Mouse (Mus musculus): Measurements from ENCODE around the gene Slc35e2. TPM values are rescaled to one million over a fixed set of nuclear protein-coding genes. Genes with fewer than 3 reads are reported as not detected.
"Not testable (repeated sequence)": the region's sequence is repeated elsewhere in the genome, so short reads cannot be mapped to it uniquely, and the experiment has no call there.

Slc35e2 gene
- 10 to 100 TPM; 12.2 to 13.1 TPM for total RNA-seq (2021)

DNA sequence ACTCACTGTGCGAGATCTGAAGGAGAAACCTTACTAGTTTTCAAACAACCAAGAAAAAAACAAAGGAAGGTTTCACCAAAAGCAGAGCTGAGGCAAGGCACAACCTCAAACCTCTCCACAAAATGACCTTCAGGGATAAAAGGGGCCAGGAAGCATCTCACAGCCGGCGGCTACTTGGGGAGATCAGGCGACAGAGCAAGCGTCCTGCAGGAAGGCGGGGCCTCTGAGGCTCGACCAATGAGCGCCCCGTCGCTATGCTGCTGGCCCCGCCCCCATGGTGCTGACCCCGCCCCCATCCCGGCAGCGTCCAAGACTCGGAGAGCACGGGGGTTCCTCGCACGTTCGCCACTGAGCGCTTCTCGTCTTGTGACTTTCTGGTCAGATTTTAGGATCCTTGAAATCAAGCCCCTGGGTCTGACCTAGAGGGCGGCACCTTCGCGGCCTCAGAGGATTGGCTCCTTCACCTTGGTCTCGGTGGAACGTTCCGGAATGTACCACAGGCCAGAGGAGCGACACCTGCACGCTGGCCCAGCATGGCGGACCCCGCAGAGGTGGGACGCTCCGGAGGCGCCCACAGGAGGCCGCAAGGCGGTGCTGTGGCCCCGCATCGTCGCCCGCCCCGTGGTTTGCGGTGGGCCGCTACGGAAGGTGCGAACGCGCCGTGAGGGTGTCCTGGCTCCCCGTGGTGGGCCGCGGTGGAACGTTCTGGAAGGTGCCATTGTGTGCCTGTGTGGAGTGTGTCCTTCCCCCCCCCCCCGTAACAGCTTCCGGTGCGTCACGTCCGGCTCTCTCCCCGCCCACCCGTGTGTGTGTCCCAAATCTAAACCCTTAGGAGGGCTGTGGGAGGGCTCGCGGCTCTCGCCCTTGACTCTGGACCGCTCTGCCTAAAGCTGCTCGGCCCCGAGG is at the start of gene Slc35e2:
Gene Slc35e2 (plus strand): TSS at position 326 of the 906 bp plus-strand sequence.
- peak; percentile 95 for DNase-seq
- intact Hi-C loops (cut with DNase I) = no loop called here

DNA sequence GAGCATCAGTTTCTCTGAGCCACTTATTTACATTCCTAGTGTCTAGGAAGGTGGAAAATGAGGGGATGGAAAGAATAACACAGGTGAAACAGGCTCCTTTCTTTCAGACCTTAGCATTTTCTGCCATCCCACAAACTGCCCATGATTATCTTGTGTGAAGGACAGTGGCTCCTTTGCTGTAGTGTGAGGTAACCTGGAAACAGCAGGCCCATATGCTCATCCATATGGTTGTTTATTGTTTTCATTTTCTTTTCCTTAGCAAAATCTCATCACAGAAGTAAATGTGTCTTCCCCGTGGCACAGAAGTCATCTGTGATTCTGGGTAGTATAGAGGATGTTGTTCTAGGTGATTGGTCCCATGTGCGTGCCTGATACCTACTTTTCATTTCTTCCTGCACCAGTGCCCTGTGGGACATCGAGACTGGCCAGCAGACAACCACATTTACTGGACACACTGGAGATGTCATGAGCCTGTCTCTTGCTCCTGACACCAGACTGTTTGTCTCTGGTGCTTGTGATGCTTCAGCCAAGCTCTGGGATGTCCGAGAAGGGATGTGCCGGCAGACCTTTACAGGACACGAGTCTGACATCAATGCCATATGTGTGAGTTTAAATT is 48.2 kb upstream of the Slc35e2 start:
- DNase-seq = no peak
- intact Hi-C loops (cut with DNase I) = no loop called here

DNA sequence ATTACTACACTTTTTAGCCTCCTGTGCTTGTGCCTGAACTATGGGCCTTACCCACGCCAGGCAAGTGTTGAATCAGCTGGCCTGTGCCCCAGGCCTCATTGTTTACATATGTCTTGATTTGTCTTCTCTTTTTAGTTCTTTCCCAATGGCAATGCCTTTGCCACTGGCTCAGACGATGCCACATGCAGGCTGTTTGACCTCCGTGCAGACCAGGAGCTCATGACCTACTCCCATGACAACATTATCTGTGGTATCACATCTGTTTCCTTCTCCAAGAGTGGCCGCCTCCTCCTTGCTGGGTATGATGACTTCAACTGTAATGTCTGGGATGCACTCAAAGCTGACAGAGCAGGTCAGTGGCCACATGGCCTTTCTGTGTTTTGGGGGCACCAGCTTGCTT is 46.3 kb upstream of the Slc35e2 start:
- intact Hi-C loops (cut with DNase I) = no loop called here
- no peak for DNase-seq

DNA sequence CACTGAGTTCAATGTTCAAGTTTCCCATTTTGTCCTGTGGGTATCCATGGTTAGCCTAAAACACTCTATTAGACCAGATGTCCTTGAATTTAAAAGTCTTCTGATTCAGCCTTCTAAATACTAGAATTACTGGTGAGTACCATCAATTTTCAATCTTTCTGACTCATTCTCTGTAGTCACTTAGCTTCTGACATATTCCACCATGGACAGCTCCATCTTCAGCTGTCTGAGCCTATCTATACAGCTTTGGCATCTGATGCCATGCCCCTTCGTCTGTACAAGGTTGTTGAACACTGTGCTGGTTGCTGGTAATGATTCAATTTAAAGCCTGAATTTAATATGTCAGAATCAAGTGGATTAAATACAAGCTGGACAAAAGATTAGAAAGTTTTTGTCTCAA is 45.8 kb upstream of the Slc35e2 start:
- intact Hi-C loops (cut with DNase I) = no loop called here
- DNase-seq = no peak

DNA sequence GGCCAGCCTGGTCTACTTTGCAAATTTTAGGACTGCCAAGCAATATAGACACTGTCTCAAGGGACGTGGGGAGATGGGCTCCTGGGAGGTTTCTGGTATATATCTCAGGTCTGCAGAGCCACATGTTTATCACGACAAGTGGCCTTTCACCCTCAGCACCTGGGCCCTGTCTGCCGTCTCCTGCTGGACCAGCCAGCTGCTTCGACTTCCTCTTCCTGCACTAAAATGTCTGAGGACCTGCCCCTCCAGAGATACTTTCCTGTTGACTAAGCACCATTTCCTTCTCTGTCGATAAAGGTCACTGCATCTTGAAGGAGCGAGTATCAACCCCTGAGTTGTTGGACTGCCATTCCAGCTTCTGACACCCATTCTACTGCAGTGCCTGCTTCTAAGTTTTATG is 41.8 kb upstream of the Slc35e2 start:
- intact Hi-C loops (cut with DNase I) = no loop called here
- DNase-seq = peak in 1 of 2 experiments; percentile 27

DNA sequence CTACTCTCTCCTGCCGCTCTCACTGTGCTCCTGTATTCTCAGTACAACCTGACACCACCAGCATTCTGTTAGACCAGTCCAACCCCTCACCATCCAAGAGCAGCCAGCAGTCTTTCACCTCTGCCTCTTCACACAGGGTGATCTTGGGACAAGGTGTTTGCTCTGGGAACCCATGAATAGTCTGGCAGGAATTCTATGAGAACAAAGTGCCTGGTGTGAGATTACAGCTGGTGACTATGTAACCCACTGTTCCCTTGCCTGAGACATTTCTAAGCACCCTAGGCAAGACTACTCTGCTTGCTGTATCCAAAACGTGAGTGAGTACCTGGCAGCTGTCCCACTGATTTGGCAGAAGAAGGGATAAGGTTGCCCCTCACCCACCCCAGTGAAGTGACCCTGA is 40.3 kb upstream of the Slc35e2 start:
- intact Hi-C loops (cut with DNase I) = no loop called here
- peak; percentile 53 to 60 for DNase-seq

DNA sequence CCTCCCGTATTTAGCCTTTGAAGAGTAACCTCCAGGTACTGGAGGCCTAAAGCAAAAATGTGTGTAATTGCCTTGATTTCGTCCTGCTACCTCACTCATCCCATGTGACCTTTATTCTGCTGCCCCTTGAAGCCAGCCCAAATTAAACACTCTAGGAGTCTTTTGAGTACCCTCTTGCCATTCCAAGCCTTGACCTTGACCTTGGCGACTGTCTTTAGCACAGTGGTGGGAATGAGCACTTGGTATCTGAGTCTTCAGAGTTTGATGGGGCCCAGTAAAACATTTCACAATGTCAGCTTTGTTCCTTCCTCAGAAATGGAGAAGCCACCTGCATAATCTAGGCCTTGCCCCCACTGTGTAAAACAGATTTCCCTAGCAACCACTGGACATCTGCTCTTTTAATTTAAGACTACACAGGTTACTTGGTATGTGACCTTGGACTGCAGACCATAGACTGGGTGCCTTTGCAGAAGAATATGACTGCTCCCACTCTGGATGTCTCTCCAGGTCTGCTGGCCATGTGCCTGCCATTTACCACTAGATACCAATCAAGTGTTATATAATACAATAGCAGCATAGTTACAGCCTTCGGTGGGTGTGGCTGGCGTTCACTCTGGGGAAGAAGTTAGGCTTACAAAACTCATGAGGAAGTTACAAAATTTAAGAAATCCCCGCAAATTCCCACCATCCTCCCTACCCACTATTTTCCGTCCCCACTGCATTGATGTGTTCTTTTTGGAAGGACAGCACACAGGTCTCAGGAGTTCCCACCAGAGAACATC is 39.4 kb upstream of the Slc35e2 start, which contains the start of gene Nadk:
Gene Nadk (plus strand): TSS at position 718 of the 782 bp plus-strand sequence.
- intact Hi-C loops (cut with DNase I) = no loop called here
- DNase-seq = peak; percentile 44 to 55

DNA sequence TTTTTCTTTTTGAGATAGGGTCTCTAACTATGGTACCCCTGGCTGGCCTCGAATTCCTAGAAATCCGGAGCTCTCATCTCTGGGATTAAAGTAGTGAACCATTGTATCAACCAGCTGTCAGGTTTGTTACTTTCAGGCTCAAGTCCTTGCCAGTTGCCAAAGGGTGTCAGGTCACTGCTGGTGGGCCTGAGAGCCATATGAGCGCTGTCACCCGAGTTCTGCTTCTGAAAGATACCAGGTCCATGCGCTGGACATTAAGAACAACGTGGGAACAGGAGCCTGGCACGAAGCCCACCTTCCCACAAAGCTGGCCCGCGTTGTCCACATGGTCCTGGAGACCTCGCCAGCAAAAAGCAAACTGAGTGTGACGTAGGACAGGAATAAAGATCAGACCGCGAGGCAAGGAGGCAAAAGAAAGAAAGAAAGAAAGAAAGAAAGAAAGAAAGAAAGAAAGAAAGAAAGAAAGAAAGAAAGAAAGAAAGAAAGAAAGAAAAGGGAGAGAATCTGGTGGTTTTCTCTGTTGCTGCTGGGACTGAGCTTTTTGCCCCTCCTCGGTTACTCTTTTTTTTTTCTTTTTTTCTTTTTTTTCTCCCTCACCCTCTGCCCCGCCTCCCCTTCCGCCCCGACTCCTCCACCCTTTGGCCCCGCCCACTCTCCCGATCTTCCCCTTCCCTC is 38.4 kb upstream of the Slc35e2 start:
- intact Hi-C loops (cut with DNase I) = no loop called here
- DNase-seq = peak; percentile 83 to 88

DNA sequence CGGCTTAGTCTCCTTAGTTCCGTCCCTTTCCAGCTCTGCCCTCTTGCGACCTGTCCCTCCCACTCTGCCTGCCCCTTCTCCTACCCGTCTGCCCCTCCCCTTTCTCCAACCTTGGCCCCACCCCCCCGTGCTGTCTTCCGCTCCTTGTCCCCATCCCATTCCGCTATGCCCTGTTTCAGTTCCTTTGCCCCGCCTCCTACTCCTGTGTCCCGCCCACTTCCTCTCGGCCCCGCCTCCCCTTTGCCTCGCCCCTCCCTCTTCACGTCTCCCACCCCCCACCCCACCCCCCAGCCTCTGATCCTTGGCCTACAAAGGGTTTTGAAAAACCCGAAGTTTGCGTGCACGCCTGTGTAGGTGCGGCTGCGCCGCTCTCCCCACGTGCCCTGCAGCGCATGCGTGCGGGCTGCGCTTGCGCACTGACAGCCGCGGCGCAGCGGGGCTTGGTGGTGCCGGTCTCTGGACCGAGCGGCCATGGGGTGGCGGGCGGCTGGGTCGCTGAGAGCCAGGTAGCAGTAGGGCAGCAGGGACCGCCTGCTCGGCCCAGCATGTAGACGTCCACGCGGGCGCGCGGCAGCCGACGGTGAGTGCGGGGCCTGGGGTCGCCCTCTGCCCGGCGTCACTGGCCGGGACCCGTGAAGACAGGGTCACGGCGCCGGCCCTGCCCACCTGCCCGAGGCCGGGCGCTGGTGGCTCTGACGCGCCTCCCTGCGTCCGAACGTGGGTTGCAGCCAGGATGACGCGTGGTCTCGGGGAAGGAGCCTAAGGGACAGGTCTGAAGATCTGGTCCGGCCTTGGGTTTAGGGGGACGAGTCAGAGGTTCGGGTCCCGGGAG is 37.6 kb upstream of the Slc35e2 start:
- intact Hi-C loops (cut with DNase I) = loop anchor here (1.0 to 2.0 kb wide), 2 partner anchors 73 to 82 kb away; partner anchors contain the start of gene Gnb1
- DNase-seq = peak; percentile 97 to 98

DNA sequence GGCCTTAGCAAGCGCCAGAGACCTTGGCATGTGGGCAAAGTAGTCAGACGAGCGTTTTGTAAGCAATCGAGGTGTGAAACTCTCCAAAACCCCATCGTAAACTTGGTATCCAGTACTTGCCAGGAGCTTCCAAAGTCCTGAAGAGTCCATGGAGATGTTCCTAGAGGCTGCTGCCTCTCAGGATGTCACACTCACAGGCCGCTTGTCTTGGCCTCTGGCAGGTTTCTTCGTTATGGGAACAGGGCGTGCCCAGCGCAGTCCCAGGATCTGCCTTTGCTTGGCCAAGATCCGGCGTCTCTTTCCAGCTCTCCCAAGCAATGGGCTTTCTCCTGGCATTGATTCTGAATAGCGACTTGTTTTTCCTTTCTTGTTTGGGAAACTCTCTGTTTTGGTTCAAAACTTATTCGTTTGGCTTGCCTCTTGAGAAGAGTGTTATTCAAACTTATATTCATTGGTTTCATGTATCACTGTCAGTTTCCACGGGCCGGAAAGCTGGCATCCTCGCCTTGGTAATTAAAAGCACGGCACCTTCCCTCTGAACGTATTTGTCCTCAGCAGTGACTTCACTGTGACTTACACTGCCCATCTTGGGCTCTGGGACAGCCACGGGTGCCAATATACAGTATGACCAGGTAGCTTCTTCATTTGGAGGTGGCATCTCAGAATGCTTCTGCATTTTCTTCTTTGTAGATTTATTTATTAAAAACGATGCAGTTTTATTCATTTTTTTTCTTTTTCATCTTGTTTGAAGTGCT is 36.7 kb upstream of the Slc35e2 start:
- DNase-seq = peak; percentile 57 to 60
- intact Hi-C loops (cut with DNase I) = loop anchor here (1.0 to 5.0 kb wide), 3 partner anchors 74 to 197 kb away; partner anchors contain the start of gene Gnb1

DNA sequence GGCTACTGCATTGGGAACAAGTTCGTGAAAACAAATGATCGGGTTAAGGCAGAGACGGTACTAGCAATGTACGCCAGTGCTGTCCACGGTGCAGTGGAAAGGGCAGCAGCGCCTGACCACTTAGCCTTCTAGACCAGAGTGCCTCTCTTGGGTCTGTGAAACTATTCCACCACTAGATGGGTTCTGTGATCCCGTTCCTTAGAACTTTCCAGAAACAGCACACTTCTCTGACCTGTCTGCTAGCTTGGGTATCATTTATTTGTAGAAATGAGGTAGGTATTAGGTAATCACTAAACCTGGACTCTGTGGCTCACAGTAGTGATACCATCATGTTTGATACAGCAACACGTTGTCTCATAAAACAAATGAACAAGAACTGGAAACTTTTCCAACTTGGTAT is 34.7 kb upstream of the Slc35e2 start:
- no peak for DNase-seq
- intact Hi-C loops (cut with DNase I) = loop anchor here (5.0 kb wide), 1 partner anchor 199 kb away; no protein-coding TSS in a partner anchor

DNA sequence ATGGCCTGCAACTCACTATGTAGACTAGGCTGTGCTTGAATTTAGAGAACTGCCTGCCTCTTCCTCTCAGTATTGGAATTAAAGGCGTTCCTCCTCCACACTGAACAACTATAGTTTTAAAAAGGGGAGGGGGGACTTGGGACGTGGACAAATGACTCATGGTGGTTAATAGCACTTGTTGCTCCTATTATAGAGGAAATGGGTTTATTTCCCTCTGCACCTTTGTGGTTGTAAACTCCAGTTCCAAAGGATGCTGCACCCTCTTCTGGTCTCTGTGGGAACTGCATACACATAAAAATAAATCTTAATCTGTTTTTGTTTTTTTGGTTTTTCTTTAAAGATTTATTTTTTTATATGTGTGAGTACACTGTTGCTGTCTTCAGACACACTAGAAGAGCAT is 33.0 kb upstream of the Slc35e2 start:
- peak in 1 of 2 experiments; percentile 58 for DNase-seq
- intact Hi-C loops (cut with DNase I) = loop anchor here (1.0 to 5.0 kb wide), 2 partner anchors 87 to 201 kb away; no protein-coding TSS in a partner anchor

DNA sequence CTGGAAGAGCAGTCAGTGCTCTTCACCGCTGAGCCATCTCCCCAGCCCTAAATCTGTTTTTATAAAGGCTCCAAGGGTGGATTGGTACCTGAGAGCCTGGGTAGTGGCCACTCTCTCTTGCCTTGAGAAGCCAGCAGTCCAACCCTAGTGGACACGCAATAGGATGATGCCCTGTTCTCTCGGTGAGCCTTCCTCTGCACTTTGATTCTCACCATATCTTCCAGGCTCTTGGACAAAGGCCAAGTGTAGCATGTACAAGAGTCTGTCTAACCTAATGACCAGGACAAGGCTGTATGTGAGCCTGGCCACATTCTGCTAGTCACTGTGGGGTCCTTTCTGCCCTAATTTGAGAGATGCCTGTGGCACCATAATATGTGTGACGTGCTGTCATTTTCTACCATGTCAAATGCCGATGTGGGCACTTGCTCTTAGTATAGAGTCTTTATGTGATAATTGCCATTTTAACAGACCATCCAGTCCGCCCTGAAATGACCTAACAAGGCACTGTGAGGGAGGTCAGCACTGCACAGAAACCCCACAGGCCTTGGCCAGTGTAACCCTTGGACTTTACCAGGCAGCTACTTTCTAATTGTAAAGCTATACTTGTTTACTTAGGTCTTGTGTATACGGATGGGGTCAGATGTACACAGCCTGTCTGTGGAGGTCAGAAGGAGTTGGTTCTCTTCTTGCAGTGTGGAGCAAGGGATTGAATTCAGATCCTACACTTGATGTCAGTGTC is 32.4 kb upstream of the Slc35e2 start:
- intact Hi-C loops (cut with DNase I) = loop anchor here (1.0 to 5.0 kb wide), 2 partner anchors 88 to 202 kb away; no protein-coding TSS in a partner anchor
- DNase-seq = no peak

DNA sequence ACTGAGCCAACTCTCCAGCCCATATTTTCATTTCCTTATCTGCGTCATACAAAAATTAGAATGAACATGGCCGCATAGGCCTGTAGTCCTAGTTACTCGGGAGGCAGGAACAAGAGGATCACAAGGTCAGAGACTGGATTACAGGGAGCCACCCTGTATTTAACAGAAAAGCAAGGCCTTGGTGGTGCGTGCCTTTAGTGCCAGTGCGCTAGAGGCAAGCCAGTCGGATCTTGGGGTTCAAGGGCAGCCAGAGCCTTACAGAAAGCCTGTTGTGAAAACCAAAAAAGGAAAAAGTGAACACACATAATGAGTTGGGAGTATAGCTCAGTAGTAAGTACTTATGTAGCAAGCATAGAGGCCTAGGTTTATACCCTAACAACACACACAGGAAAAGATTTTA is 31.4 kb upstream of the Slc35e2 start:
- no peak for DNase-seq
- intact Hi-C loops (cut with DNase I) = loop anchor here (5.0 kb wide), 1 partner anchor 203 kb away; no protein-coding TSS in a partner anchor

DNA sequence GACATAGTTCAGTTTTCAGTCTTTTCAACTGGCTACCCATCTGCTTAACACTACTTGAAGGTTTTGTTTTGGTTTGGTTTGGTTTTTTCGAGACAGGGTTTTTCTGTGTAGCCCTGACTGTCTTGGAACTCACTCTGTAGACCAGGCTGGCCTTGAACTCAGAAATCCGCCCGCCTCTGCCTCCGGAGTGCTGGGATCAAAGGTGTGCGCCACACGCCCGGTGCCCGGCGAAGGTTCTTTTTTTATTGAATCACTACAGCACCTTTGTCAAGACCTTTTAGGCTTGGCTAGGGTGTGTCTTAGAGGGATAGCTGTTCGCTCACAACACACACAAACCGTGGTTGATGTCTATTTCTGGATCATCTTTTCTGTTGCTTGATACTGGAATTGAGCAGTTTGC is 30.9 kb upstream of the Slc35e2 start:
- DNase-seq = not testable (repeated sequence)

DNA sequence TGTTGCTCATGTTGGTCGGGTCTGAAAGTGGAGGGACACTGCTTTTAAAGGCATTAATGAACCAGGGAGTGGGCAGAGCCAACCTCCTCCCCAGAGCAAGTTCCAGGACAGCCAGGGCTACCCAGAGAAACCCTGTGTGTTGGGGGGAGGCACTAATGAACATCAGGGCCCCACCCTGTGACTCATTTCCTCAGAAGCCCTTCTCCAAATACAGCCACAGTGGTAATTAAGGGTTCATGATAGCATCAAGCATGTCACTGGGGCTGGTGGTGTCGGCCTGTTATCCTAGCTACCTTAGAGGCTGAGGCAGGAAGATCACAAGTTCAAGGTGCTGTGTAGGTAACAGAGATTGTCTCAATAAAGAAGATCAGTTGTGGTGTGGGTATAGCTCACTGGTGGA is 29.8 kb upstream of the Slc35e2 start:
- no peak for DNase-seq
- intact Hi-C loops (cut with DNase I) = no loop called here

More for the DNA sequence above, 30.9 kb upstream of the Slc35e2 start:
- intact Hi-C loops (cut with DNase I) = not testable (repeated sequence)

DNA sequence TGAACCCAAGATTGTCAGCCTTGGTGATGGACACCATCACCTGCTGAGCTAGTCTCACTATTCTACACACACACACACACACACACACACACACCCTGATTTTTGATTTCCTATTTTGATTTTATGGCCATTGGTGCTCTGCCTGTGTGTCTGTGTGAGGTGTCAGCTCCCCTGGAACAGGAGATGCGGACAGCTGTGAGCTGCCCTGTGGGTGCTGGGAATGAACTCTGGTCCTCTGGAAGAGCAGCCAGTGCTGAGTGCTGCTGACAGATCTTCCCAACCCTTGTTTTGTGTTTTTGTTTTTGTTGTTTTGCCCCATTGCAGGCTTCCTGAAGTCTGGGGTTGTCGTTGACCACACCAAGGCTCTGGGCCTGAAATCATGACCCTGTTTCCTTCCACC is 28.1 kb upstream of the Slc35e2 start:
- intact Hi-C loops (cut with DNase I) = no loop called here
- DNase-seq = no peak

DNA sequence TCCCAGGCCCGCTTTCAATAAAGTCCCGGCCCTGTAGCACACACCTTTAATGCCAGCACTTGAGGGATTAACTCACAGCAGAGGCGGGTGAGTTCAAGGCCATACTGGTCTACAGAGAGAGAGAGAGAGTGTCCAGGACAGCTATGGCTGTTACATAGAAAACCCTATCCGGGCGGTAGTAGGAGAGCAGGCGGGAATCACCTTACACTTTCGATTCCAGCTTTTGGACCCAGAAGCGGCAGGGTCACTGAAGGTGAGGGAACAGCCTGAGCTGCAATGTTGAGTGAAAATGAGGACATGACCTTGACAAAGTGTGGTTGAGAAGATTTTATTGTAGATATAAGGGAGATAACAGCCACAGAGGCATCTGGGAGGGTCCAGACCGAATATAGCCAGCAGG is 27.3 kb upstream of the Slc35e2 start:
- intact Hi-C loops (cut with DNase I) = no loop called here
- no peak for DNase-seq
